Mouse (Mus musculus): ENCODE measurements at regions not wholly inside any gene's neighbourhood (a gene's known extent, or its start where the extent isn't known, plus 50 kb on each side); places are given as distances from the start of the nearest gene placed in this dataset.
"Not testable (repeated sequence)": the region's sequence is repeated elsewhere in the genome, so short reads cannot be mapped to it uniquely, and the experiment has no call there.

GRCm38 (mm10) chr13:12680283-12680953, 114.7 kb downstream of the Ero1lb start:
- not testable (repeated sequence) for TF ChIP-seq TCF12 (IDR thresholded peaks at IDR 0.05; ENCODE audit: low read depth, low read length); POLR2A (IDR thresholded peaks at IDR 0.05; ENCODE audit: control insufficient read depth in 1 of 2, insufficient read depth in 1 of 2, low read depth in 1 of 2, low read length in 2 of 2, poor library complexity in 1 of 2)
- TF ChIP-seq CTCF (IDR thresholded peaks at IDR 0.05 in 2 of 3, conservative IDR thresholded peaks at IDR 0.05 in 1 of 3; ENCODE audit: control insufficient read depth in 1 of 3, insufficient read depth in 1 of 3, low read depth in 2 of 3, low read length in 3 of 3, poor library complexity in 1 of 3, severe bottlenecking in 1 of 3), result peak; percentile 11 to 63 (median 55); a peak in 5 of 6 replicates

All from MEL (cell line).